Mouse (Mus musculus) adrenal gland, adult 8-10 months (tissue): ENCODE data around the gene Rell1. TPM values are rescaled to one million over a fixed set of nuclear protein-coding genes. Genes with fewer than 3 reads are reported as not detected.

Experiments used
- DNase-seq: peaks from one replicate; pipeline ENCODE4 v3.0.0; 2022
- total RNA-seq, 4 experiments: library from RNA; stranded (reverse); gene quantifications; 2 replicates each; pipeline ENCODE4 v1.2.4; 2022

Gene Rell1
- total RNA-seq, 4 experiments from 2014 or later: 49.3 to 101 (median 71.5) TPM

DNA sequence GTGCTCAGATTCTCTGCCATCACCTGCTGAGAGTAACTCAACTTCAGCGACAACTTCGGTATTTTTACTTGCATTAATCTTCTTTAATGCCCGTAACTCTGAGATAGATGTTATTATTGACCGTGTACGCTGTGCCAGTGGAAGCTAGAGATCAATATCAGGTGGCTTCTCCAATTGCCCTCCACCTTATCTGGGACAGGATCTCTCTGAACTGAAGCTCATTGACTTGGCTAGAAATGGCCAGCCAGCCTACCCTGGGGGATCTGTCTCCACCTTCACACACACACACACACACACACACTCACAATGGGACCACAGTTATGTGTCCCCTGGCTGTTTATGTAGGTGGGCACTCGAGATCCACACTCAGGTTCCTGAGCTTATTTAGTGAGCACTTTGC, 16.7 kb downstream of the Rell1 start:
- no peak for DNase-seq

DNA sequence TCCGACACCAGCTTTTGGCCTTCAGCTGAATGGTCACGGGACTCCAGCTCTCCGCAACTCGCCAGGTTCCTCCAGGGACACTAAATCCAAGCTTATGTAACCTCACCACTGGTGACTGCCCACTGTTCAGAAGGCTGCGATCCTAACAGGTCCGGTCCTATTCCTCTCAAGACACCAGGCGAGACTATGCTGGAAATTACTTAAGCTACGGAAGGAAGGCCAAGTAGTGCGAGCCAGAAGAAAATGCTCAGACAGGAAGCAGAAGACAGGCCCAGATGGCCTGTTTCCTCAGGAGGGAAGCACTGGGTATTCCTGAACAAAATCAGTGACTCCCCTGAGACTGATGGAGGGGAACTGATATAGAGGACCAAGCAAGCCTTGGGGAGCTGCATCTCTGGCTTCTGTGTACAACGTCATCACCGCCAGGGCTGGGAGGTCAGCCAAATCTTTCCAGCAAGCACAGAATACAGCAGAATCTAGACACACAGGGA, 17.2 kb downstream of the Rell1 start:
- peak; percentile 52 for DNase-seq

DNA sequence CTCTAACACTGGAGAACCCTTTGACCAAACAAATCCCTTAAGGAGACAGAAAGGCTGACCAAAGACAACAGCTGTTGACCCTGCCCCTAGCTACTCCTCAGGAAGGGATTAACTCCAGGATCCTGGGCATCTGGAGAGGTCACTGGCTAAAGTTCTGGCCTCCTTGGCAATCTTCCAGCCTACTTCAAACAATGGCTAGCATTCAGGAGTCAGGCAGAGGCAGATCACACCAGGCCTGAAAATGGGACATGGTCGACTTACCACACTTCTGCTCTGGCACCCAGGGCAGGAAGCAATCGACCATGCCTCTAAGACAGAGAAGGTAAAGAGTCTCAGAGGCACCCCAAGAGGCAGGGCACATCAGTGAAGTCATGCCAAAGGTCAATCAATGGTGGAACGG, 19.5 kb downstream of the Rell1 start:
- no peak for DNase-seq

DNA sequence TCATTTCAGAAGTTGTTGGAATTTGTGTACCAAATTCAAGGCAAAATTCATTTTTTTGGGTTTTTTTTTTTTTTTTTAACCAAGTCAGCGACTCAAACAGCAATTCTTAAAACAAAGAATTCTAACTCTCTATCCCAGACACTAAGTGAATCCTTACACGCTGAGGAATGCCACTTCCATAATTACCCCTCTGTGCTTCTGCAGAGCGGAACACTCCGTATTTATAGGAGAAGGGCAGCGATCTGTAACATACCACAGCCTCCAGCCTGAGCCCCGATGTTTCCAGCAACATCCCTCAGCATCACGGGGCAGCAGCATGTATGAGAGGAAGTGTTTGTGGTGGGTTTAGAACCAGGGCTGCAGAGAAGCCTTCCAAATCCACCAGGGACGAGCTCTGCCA, 21.2 kb downstream of the Rell1 start:
- no peak for DNase-seq

DNA sequence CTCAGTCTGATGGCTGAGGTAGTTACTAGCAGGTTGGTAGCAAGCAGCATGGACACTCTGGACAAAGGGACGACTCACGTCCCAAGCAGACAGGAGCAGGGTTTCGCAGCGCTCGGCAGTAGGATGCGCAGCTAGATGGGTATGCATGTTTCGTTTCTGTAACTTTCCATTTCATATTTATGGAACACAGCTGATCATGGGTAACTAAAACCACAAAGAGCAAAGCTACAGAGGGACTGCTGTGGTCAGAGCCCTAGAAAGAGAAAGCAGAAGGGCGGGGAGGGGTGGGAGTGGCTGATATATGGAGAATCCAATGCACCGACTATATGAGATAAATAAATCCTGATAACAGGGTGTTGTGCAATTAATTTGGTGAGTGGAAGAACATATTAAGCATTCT, 25.4 kb downstream of the Rell1 start:
- DNase-seq: no peak

DNA sequence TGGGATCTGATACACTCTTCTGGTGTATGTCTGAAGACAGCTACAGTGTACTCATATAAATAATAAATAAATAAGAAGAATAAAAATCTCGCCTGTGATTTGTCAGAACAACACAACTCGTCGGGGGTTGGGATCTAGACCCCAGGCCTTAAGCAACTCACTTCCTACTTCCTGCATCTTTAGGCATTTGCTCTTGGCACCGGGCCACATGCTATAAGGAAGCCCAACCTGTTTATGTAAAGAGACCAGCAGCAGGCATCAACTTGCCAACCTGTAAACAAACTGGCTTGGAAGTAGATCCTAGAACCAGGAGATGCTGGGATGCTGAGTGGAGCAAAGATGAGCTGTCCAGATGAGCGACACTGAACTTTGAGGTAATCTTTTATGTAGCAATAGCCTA, 26.8 kb downstream of the Rell1 start:
- DNase-seq: no peak

DNA sequence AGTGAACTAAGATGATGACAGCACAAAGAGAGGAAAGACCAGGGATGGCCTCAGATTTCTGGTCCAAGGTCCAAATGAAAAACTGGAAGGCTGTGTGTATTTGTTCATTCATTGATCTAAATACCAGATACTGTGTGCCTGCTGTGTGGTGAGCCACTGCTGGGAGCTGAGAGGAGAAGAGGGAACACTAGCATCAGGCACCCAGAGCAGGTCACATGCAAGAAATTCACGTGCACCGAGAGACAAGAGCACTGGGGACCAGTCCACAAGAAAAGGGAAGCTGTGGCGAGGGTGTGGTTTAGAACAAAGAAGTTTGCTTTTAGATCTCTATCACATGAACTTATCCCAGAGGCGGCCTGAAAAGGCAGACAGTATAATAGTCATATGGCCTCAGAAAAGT, 30.1 kb downstream of the Rell1 start:
- no peak for DNase-seq

DNA sequence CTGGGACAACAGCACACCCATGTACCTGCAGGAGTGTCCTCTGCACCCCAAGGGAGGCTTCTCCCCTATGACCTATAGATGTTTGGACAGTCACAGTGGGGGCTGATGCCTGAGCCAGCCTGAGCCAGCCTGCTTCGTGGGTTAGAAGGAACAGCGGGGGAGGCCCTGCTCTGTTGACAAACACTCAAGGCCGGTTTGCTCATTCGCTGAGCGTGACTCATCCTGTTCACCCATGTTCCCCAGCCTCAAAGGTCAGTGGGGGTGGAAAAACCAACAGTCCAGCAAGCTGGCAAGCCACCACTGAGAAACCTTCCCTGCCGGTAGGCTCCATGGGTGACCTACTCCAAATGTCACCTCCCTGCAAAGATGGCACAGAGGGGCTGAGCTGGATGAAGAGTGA, 32.0 kb downstream of the Rell1 start:
- peak; percentile 93 for DNase-seq

DNA sequence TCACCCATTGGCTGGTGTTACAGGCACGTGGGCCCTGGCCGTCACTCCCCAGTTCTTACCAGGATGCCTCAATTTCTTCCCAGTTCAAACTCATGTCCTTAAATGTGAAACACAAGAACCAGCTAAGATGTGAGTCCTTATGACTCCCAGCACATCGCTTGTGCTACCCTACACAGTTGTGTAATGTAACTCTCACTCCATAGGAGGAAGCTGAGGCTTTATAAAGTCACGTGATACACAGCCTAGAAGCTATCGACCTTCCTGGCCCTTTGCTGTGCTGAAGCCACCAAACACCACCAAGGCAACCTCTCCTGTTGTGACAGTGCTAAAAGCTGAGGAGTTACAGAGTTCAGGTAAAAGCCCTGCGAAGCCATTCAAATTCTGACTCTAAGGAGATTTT, 33.1 kb downstream of the Rell1 start:
- no peak for DNase-seq

DNA sequence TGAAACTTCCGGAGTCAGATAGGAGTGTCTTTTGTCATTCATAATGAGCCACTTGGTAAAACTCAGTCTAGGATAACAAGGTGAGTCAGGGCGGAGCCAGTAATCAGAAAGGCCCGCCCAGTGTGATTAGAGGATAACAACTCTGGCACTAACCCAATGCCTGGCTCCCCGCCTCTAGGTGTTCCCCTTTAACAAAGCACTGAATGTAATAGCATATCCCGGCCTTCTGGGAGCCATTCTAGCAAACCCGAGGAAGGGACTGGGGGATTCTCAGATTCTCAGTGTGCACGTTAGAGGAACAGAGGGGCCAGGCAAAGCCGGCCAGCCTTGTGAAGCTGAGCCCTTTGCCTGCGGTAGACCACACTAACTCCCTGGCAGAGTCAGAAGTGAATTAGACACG, 35.9 kb downstream of the Rell1 start:
- DNase-seq: no peak

DNA sequence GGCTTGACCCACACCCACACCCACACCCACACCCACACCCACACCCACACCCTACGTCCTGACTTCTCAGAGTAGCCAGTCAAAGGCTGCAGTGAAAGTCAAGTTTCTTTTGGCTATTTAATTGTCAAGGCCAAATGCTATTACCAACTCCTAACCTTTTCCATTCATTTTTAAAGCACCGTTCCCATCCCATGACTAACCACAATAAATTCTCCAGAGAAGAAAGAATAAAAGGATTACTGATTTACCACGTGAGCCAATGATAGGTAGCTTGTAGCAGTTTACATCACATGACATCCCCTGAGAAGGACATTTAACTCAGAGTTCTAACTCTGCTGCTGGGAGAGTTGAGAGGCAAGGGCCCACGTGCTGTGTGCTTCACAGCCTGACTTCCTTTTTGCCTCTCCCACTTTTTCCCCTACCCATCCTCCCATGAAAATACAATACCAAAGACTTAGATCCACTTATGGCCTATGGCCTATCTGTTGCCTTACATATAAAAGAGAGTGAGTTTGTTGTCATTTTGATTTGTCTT, 37.8 kb downstream of the Rell1 start:
- no peak for DNase-seq

DNA sequence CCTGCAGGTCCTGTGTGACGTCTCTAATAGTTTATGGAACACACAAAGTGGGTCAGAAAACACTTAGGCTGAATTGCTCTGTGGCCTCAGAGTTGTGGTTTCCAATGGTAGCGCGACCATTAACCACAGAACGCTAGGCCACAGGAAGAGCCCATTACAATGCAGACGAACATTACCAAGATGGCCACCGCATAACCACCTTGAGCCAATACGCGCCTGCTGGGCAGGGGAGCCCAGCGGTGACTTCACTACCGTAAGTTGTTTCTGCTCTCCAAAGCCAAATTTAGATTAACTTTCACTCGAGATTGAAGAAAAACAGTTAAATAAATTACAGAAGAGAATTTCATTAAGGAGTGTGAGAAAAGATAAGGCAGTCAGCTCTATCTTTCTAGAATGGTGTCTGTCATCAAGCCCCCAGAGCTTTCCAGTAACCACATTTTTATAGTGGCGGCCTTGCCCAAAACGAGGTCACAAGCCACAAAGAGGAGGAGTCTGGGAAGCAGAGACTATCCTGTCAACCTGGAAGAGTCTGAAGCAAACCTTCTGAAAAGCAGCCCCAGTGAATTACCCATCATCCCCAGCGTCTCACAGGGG, 43.6 kb downstream of the Rell1 start:
- DNase-seq: no peak

DNA sequence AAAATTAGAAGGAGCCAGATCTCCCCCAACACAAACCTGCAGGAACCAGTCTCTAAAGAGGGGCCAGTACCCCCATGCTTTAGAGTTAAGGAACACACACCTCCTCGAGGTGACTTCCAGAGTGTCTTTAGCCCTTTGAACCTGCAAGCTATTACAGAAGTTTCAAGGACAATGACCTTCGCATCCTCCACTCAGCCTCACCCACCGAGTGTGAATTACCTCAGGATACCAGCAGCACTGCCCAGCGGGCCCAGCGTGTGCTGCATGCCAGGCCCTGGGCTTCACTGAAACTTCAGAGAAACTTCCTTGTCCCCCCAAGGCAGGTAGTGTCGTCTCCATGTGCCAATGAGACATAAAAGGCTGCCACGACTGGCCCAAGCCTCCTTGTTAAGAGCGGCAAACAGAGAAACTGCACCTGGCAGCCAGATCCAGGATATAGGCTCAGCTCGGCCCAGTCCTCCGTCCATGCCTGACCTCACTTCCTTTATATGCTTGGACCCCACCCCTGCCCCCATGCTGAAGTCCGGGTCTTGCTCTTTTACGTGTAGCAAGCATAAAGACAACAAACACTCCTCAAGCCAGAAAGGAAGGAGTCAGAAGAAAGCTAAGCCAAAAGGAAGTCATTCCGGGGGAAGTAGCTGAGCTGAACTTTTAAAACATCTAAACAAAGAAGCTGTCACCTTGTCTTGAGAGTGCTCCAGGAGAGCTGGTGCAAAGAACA, 45.2 kb downstream of the Rell1 start:
- DNase-seq: no peak

DNA sequence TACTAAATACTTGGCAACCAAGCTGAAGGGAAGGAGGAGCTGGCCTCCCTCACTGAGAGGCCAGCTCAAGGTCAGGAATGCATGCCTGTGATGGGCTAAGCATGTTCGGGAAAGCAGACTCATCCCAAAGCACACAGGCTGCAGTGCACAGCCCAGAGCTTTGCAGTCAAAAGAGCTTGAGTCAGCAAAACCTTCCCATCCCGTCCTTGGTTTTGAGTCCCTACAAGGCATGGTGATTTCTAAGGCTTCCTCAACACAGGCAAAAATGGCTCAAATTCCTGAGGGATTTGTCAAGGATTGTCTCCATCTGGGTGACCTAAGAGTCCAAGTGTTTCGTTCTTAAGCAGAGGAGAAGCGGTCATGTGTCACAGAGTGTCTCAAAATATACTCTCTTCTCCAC, 50.5 kb downstream of the Rell1 start:
- DNase-seq: no peak

DNA sequence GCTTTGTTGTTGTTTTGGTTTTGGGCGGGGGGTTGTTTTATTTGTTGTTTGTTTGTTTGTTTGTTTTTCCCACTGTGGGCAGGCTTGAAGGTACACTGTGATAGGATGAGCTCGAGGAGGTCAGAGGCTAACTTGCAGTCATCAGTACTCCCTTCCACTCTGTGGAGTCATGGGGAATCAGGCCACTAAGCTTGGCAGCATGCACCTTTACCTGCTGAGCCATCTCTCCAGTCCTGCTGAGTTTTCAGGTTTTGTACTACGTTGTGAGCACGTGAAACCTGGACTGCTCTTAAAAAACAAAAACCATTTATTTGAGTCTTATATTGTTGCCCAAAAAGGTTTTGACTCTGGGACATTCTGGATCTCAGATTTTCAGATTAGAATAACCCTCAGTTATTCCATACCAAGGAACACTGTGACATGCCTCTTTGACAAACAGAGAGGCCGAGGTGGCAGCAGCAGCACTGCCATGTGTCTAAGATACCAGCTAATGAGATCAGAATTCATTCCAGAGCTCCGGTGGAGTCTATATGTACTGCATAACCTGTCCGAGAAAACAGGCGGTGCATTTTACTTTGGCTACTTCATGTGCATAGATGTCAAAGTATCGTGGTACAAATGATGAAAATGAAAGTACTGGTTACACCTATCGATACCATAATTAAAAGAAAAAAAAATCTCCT, 52.1 kb downstream of the Rell1 start:
- no peak for DNase-seq

DNA sequence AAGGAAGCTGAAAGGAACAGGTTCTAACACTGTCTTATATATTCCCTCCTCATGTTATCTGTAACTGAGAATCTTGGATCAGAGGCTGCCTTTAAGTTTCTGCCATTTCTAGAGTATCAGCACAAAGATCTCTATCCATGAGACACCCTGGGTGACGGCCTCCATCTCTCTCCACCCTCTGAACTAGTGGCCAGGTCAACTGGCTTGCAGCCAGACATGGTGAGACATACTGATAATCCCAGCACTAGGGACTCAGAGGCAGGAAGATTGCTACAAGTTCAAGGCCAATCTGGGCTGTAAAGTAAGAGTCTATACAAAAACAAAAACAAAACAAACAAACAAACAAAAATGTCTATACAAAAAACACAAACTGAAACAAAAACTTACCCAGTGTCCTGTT, 53.8 kb downstream of the Rell1 start:
- DNase-seq: peak; percentile 64

DNA sequence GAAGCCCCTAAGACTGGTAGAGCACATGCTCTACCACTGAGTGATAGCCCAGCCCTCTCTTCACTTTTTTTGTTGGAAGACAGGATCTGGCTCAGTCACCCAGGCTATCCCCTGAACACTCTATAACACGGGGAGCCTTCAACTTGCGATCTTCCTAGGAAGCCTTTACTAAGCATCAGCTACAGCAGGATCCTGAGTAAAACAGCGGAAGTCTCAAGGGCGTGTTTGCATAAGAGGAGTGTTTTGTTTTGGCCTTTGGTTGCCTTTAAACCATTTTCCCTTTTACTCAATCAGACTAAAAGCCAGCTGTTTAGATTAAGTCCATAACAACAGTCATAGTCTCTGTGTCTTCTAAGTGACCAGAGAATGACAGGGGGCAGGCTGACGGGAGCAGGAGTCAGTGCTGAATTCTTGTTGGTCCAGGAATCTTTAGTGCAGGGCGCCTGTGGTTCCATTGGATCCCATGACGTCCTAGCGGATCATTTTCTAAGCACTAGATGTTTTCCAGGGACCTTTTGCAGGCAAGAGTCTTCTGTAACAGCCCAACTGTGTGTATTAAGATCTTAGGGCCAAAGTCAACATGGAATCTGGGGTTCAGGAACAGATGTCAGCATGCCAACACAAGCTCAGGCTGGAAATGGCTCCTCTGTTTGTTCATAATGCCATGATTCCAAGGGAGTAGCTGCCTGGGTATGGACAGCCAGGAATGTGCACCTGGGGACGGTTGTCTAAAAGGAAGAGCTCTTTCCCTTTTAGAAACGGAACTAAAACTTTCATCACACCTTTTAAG, 58.3 kb downstream of the Rell1 start:
- no peak for DNase-seq

DNA sequence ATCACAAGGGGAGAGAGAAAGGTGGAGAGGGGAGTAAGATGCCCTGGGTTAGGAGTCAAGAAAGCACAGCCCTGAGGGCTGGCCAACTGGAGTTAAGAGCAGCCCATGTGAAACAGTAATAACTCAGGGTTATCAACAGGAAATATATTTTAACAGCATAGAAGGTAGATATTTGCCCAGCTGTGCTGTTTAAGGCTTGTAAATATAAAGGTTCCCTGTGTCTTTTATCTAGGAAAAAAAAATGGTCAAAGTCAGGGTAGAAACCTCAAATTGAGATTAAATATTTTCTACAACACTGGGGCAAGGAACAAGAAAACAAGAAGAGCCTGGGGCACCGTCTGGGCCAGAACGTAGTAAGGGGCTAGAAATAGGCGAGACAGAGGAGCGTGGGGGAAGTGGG, 61.2 kb downstream of the Rell1 start:
- no peak for DNase-seq

DNA sequence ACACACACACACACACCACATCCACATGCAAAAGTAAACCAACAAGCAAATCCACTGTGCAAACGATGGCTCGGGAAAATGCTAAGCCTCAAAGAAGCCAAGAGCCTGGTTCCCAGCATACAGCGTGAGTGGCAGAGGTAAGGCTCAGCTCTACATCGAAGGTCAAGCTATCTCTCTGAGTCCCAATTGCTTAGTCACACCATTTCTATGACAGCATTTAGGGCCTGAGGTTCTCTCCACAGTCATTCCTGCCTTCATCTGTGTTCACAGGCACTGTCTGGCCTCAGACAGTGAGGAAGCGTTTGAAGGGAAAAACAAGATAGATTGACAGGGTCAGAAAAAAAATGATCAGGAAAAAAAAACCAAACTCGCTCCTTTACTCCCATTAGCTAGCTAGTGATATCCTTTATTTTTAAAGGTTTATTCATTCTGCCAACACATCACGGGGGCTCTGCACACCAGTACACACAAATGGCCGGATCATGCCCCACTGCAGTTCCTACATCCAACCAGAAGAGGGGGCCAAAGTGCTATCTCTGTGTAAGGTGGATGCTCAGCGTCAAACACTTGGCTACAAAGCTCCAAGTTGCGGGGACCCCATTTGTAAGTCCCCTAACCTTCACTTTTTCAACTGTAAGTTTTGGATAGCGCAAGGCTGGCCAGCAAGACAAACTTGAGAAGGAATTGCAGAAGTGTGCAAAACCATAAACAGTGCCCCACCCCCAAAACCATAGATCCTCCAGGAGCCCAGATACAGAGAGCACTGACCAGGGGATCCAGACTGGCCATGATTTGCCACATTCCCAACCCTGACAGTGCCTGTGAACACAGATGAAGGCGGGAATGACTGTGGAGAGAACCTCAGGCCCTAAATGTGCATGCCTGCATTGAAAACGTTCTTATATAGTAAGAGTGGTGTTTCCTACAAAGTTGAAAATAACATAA, 62.3 kb downstream of the Rell1 start:
- peak; percentile 71 for DNase-seq

DNA sequence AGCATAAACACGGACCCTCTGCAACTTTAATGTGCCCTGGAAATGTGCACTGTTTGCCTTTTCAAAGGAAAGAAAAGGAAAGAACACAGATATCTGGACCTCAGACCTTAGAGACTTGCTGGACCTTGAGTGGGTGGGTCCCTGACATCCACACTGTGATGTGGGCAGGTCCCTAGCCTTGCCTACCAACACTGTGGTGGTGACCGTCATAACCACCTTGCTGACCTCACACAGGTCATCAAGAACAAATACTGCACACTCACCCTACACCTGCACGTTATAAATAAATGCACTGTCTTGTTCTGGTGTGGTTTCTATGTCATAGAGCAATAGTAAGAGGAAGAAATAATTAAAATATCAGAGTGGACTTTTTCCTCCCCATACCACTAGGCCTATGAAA, 65.4 kb downstream of the Rell1 start:
- no peak for DNase-seq

DNA sequence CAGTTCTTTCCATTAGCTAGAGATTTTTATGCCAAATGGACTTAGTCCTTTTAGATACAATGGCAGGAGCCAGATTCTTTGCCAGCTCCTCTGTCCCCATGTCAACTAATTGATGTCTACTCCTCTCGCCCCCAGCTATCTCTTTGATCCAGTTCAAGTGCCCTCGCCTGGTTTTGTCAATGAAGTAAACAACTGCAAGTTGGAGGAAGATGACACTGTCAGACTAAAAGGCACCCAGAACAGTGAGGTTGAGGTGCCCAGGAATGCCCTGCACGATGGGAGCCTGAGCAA, 70.9 kb downstream of the Rell1 start:
- no peak for DNase-seq
